Mouse (Mus musculus): ENCODE data around the gene Tmem132d. TPM values are rescaled to one million over a fixed set of nuclear protein-coding genes. Genes with fewer than 3 reads are reported as not detected.
"Not testable (repeated sequence)": the region's sequence is repeated elsewhere in the genome, so short reads cannot be mapped to it uniquely, and the experiment has no call there.

Gene Tmem132d
- total RNA-seq, 2 experiments from 2014 or later: 0.07 TPM; not detected in 1

GRCm38 (mm10) chr5:128136818-128137217 lies 296.1 kb downstream of the Tmem132d start:
- intact Hi-C loops (cut with DNase I; ENCODE audit: low total_unique reads): no loop called here
- DNase-seq: no peak

GRCm38 (mm10) chr5:128122656-128123055 lies 310.2 kb downstream of the Tmem132d start:
- intact Hi-C loops (cut with DNase I; ENCODE audit: low total_unique reads): no loop called here
- no peak for DNase-seq

- intact Hi-C loops (cut with DNase I; ENCODE audit: low total_unique reads): no loop called here
- no peak for DNase-seq
These were observed 313.7 kb downstream of the Tmem132d start for GRCm38 (mm10) chr5:128119171-128119570.

- intact Hi-C loops (cut with DNase I; ENCODE audit: low total_unique reads): no loop called here
- DNase-seq: no peak
These were observed 319.8 kb downstream of the Tmem132d start for GRCm38 (mm10) chr5:128113107-128113506.

- no peak for DNase-seq
- intact Hi-C loops (cut with DNase I; ENCODE audit: low total_unique reads): no loop called here
These were observed 320.4 kb downstream of the Tmem132d start for GRCm38 (mm10) chr5:128112518-128112917.

- intact Hi-C loops (cut with DNase I; ENCODE audit: low total_unique reads): no loop called here
- DNase-seq: no peak
These were observed 321.2 kb downstream of the Tmem132d start for GRCm38 (mm10) chr5:128111664-128112063.

GRCm38 (mm10) chr5:128102556-128102955 lies 330.3 kb downstream of the Tmem132d start:
- intact Hi-C loops (cut with DNase I; ENCODE audit: low total_unique reads): no loop called here
- DNase-seq: no peak

- intact Hi-C loops (cut with DNase I; ENCODE audit: low total_unique reads): no loop called here
- DNase-seq: no peak
These were observed 332.5 kb downstream of the Tmem132d start for GRCm38 (mm10) chr5:128100331-128100730.

GRCm38 (mm10) chr5:128099439-128099838 lies 333.4 kb downstream of the Tmem132d start:
- intact Hi-C loops (cut with DNase I; ENCODE audit: low total_unique reads): no loop called here
- no peak for DNase-seq

GRCm38 (mm10) chr5:128090578-128090977 lies 342.3 kb downstream of the Tmem132d start:
- intact Hi-C loops (cut with DNase I; ENCODE audit: low total_unique reads): no loop called here
- DNase-seq: no peak

- intact Hi-C loops (cut with DNase I; ENCODE audit: low total_unique reads): no loop called here
- no peak for DNase-seq
These were observed 357.4 kb downstream of the Tmem132d start for GRCm38 (mm10) chr5:128075456-128075855.

- no peak for DNase-seq
- intact Hi-C loops (cut with DNase I; ENCODE audit: low total_unique reads): no loop called here
These were observed 360.3 kb downstream of the Tmem132d start for GRCm38 (mm10) chr5:128072616-128073015.

- intact Hi-C loops (cut with DNase I; ENCODE audit: low total_unique reads): no loop called here
- DNase-seq: no peak
These were observed 391.1 kb downstream of the Tmem132d start for GRCm38 (mm10) chr5:128041781-128042180.

- intact Hi-C loops (cut with DNase I; ENCODE audit: low total_unique reads): no loop called here
- DNase-seq: no peak
These were observed 392.8 kb downstream of the Tmem132d start for GRCm38 (mm10) chr5:128040036-128040435.

GRCm38 (mm10) chr5:128027076-128027475 lies 405.8 kb downstream of the Tmem132d start:
- intact Hi-C loops (cut with DNase I; ENCODE audit: low total_unique reads): no loop called here
- DNase-seq: no peak

- intact Hi-C loops (cut with DNase I; ENCODE audit: low total_unique reads): no loop called here
These were observed 428.2 kb downstream of the Tmem132d start for GRCm38 (mm10) chr5:128004666-128005065.

GRCm38 (mm10) chr5:127996526-127997245 lies 436.2 kb downstream of the Tmem132d start:
- intact Hi-C loops (cut with DNase I; ENCODE audit: low total_unique reads): no loop called here
- DNase-seq: no peak

More at GRCm38 (mm10) chr5:128004666-128005065, 428.2 kb downstream of the Tmem132d start:
- DNase-seq: no peak

- intact Hi-C loops (cut with DNase I; ENCODE audit: low total_unique reads): no loop called here
- no peak for DNase-seq
These were observed 439.4 kb downstream of the Tmem132d start for GRCm38 (mm10) chr5:127993460-127993859.

- no peak for DNase-seq
- intact Hi-C loops (cut with DNase I; ENCODE audit: low total_unique reads): no loop called here
These were observed 442.1 kb downstream of the Tmem132d start for GRCm38 (mm10) chr5:127990826-127991225.

- DNase-seq; intact Hi-C loops (cut with DNase I; ENCODE audit: low total_unique reads): not testable (repeated sequence)
These were observed 452.9 kb downstream of the Tmem132d start for GRCm38 (mm10) chr5:127980003-127980358.

GRCm38 (mm10) chr5:127979329-127980002 lies 453.4 kb downstream of the Tmem132d start:
- no peak for DNase-seq
- intact Hi-C loops (cut with DNase I; ENCODE audit: low total_unique reads): no loop called here
